Mouse (Mus musculus): ENCODE measurements around the gene Dusp1. TPM values are rescaled to one million over a fixed set of nuclear protein-coding genes. Genes with fewer than 3 reads are reported as not detected.

Dusp1 gene
- polyA plus RNA-seq, 1 experiment from 2014 or later = 27.3 TPM

DNA sequence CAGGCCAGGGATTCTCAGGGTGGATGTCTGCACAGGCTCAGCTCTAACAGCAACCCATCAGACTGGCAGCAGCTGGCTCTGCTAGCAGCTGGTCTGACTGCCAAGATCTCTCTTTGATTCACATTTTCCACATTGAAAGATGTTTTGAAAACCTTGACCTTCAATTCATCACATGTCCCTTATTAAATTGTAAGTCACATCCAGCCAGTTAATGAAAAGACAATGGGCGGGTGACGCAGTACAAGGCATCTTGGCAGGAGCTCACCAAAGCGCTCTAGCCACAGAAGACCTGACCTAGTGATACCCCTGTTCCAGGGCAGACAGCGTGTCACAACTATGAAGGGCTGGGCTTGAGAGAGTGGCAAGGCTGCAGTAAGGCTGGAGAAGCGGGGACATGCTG lies 20.4 kb upstream of the Dusp1 start:
- no peaks in the 10 kb centered on the region for H3K9me3 ChIP-seq (ENCODE audit: control insufficient read depth, low read length)
- WGBS = 88% methylated on average over 5 of the region's 5 CpGs
- peak; percentile 32 for DNase-seq (ENCODE audit: low spot score)
- no peaks in the 10 kb centered on the region for H3K27me3 ChIP-seq (replicated peaks; ENCODE audit: control insufficient read depth, insufficient read depth, low read length)
- H3K36me3 ChIP-seq (ENCODE audit: control insufficient read depth, insufficient read depth, low read length) = peaks cover 23% of the 10 kb centered on the region; the same call in 1 of the 2 replicates
- H3K4me2 ChIP-seq (ENCODE audit: low read depth, low read length) = no peak overlapping the region
- 0 out of 2 replicates have a peak, but pooled peaks cover 8% of the 10 kb centered on the region for H3K4me1 ChIP-seq (ENCODE audit: control insufficient read depth, insufficient read depth, low read length)
- no peak overlapping the region for H3K9ac ChIP-seq (ENCODE audit: low read depth, low read length)
- no peak for ATAC-seq (ENCODE audit: low read depth)
- no peak overlapping the region for H3K4me3 ChIP-seq (ENCODE audit: low read depth, low read length)
- no peak overlapping the region; the same call in 1 of the 2 replicates for H3K27ac ChIP-seq (replicated peaks; ENCODE audit: low read depth, low read length)

DNA sequence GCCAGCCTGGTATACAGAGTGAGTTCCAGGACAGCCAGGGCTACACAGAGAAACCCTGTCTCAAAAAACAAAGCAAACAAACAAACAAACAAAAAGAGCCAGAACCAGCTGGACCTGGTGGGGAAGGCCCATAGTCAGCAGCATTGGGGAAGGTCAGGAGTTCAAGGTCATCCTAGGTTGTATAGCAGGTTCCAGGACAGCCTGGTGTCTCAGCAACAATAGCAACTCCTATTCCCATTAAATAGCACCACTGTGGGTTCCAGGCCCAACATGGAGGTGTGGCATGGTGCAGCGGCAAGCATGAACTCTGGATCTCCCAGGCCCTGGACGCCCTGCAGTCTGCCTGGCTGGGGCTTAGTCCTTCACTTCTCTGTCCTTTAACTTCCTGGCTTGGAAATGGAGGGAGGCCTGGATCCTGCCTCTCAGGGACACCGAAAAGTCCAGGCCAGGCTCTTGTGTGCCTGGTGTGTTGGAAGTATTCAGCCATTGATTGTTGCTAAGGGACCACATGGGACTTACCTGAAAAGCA lies 19.0 kb upstream of the Dusp1 start:
- no peak for ATAC-seq (ENCODE audit: low read depth)
- no peak overlapping the region for H3K4me2 ChIP-seq (ENCODE audit: low read depth, low read length)
- H3K4me3 ChIP-seq (ENCODE audit: low read depth, low read length) = no peak overlapping the region
- H3K36me3 ChIP-seq (ENCODE audit: control insufficient read depth, insufficient read depth, low read length) = peaks cover 29% of the 10 kb centered on the region; the same call in 1 of the 2 replicates
- no peaks in the 10 kb centered on the region for H3K27me3 ChIP-seq (replicated peaks; ENCODE audit: control insufficient read depth, insufficient read depth, low read length)
- H3K27ac ChIP-seq (replicated peaks; ENCODE audit: low read depth, low read length) = no peak overlapping the region
- peaks cover 12% of the 10 kb centered on the region; the same call in 1 of the 2 replicates for H3K4me1 ChIP-seq (ENCODE audit: control insufficient read depth, insufficient read depth, low read length)
- H3K9ac ChIP-seq (ENCODE audit: low read depth, low read length) = no peak overlapping the region
- WGBS = 94% methylated on average over 3 of the region's 3 CpGs
- no peaks in the 10 kb centered on the region for H3K9me3 ChIP-seq (ENCODE audit: control insufficient read depth, low read length)
- DNase-seq (ENCODE audit: low spot score) = no peak

DNA sequence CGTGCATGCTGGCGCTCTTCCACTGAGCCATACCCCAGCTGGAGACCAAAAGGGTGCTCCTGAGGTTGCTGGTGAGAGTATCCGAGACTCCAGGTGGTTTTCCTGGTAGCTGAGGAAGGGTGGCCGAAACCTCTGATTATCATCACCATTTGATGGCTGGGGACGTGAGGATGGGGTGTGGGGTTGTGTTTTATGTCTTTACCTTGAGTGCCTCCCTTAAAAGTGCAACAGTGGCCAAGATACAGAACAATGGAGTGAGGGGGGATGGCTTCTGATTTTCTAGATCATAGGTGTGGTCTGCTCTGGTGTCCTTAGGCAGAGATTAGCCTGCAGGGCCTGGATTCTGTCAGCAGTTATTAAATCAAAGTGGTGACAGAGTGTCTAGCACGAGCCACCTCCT lies 17.5 kb upstream of the Dusp1 start:
- ATAC-seq (ENCODE audit: low read depth) = no peak
- DNase-seq (ENCODE audit: low spot score) = no peak
- no peaks in the 10 kb centered on the region for H3K27me3 ChIP-seq (replicated peaks; ENCODE audit: control insufficient read depth, insufficient read depth, low read length)
- no peak overlapping the region for H3K27ac ChIP-seq (replicated peaks; ENCODE audit: low read depth, low read length)
- H3K36me3 ChIP-seq (ENCODE audit: control insufficient read depth, insufficient read depth, low read length) = peaks cover 30% of the 10 kb centered on the region; the same call in 1 of the 2 replicates
- no peak overlapping the region for H3K4me3 ChIP-seq (ENCODE audit: low read depth, low read length)
- no peak overlapping the region for H3K9ac ChIP-seq (ENCODE audit: low read depth, low read length)
- no peak overlapping the region for H3K4me2 ChIP-seq (ENCODE audit: low read depth, low read length)
- no peaks in the 10 kb centered on the region for H3K9me3 ChIP-seq (ENCODE audit: control insufficient read depth, low read length)
- WGBS = 86% methylated on average over 6 of the region's 6 CpGs
- peaks cover 10% of the 10 kb centered on the region; the same call in 1 of the 2 replicates for H3K4me1 ChIP-seq (ENCODE audit: control insufficient read depth, insufficient read depth, low read length)

DNA sequence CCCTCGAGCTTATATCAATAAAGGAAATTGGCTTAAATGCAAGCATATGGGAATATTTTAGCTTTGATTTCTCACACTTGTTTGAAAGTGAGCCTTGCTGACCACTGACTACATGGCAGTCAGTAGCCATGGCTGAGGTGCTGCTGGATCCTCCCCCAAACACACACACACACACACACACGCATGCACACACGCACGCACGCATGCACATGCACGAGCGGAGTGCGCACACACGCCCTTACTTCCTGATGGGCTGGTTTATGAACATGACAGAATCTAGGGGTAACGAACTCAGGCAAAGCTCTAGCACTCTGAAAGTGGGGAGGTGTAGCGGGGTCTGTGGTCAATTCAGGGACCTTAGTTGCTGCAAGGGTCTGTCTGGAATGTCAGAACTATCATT lies 16.8 kb upstream of the Dusp1 start:
- no peak for ATAC-seq (ENCODE audit: low read depth)
- H3K4me2 ChIP-seq (ENCODE audit: low read depth, low read length) = no peak overlapping the region
- H3K27me3 ChIP-seq (replicated peaks; ENCODE audit: control insufficient read depth, insufficient read depth, low read length) = no peaks in the 10 kb centered on the region
- H3K9ac ChIP-seq (ENCODE audit: low read depth, low read length) = no peak overlapping the region
- peaks cover 7% of the 10 kb centered on the region; the same call in 1 of the 2 replicates for H3K4me1 ChIP-seq (ENCODE audit: control insufficient read depth, insufficient read depth, low read length)
- no peak for DNase-seq (ENCODE audit: low spot score)
- H3K4me3 ChIP-seq (ENCODE audit: low read depth, low read length) = no peak overlapping the region
- peaks cover 30% of the 10 kb centered on the region; the same call in 1 of the 2 replicates for H3K36me3 ChIP-seq (ENCODE audit: control insufficient read depth, insufficient read depth, low read length)
- WGBS = 88% methylated on average over 11 of the region's 11 CpGs
- no peak overlapping the region for H3K27ac ChIP-seq (replicated peaks; ENCODE audit: low read depth, low read length)
- no peaks in the 10 kb centered on the region for H3K9me3 ChIP-seq (ENCODE audit: control insufficient read depth, low read length)

DNA sequence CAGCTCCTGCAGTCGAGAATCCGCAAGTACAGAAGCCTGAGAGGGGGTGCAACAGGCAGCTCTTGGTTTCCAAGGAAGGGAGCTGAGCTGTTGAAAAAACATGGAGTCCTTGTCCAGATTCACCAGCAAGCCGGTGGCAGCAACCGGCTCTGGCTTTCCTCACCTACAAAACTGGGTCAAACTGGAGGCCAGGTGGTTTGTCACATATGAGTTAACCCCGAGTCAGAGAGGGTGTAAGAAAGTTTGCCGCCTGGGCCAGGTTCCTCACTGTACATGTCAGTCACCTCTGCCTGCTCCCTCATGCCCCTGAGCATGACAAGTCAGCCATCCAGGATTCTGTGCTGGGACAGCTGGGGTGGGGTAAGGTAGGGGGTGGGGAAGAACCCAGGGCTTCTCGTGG lies 16.2 kb upstream of the Dusp1 start:
- no peaks in the 10 kb centered on the region for H3K27me3 ChIP-seq (replicated peaks; ENCODE audit: control insufficient read depth, insufficient read depth, low read length)
- ATAC-seq (ENCODE audit: low read depth) (no peak), DNase-seq (ENCODE audit: low spot score) (no peak)
- peaks cover 25% of the 10 kb centered on the region; the same call in 1 of the 2 replicates for H3K36me3 ChIP-seq (ENCODE audit: control insufficient read depth, insufficient read depth, low read length)
- H3K4me1 ChIP-seq (ENCODE audit: control insufficient read depth, insufficient read depth, low read length) = peaks cover 7% of the 10 kb centered on the region; the same call in 1 of the 2 replicates
- H3K9ac ChIP-seq (ENCODE audit: low read depth, low read length) = no peak overlapping the region
- no peak overlapping the region for H3K4me2 ChIP-seq (ENCODE audit: low read depth, low read length)
- no peak overlapping the region for H3K27ac ChIP-seq (replicated peaks; ENCODE audit: low read depth, low read length)
- 86% methylated on average over 5 of the region's 7 CpGs for WGBS
- no peak overlapping the region for H3K4me3 ChIP-seq (ENCODE audit: low read depth, low read length)
- no peaks in the 10 kb centered on the region for H3K9me3 ChIP-seq (ENCODE audit: control insufficient read depth, low read length)

DNA sequence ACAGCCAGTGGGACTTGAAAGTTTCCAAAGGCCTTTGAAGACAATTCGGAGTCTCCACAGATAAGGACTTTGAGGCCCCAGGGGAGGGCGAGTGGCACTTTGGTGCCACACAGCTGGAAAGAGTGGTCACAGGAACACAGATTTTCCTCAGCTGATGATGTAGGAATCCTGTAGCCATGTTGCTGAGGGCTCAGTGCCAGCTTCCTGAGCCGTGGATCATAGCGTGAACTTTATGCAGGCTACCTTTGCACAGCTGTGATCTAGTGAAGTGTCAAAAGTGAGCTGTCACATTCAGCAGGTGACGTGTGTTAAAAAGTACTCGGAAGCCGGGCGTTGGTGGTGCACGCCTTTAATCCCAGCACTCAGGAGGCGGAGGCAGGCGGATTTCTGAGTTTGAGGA lies 15.4 kb upstream of the Dusp1 start:
- 81% methylated on average over 11 of the region's 11 CpGs for WGBS

DNA sequence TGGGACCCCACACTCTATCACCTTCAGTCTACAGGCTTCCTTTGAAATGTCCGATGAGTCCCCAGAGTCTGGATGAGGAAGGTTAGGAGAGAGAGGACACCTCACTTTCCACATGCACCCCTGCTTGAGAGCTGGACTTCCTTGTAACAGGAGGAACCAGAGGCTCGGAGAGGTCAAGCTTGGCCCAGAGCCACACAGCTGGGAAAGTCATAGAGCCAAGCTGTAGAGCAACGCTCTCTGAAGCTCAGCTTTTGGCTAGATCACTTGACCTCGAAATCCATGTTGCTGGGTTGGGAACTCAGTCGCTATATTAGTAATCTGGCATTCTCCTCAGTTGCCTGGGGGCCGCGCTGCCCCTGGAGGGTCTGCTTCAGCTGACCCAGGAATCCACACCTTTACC lies 14.9 kb upstream of the Dusp1 start:
- Histone ChIP-seq H3K27ac (replicated peaks; ENCODE audit: low read depth, low read length) (no peak overlapping the region), H3K36me3 (ENCODE audit: control insufficient read depth, insufficient read depth, low read length) (peaks cover 22% of the 10 kb centered on the region; the same call in 1 of the 2 replicates), H3K4me2 (ENCODE audit: low read depth, low read length) (no peak overlapping the region), H3K9ac (ENCODE audit: low read depth, low read length) (no peak overlapping the region), H3K9me3 (ENCODE audit: control insufficient read depth, low read length) (no peaks in the 10 kb centered on the region), H3K27me3 (replicated peaks; ENCODE audit: control insufficient read depth, insufficient read depth, low read length) (no peaks in the 10 kb centered on the region), H3K4me3 (ENCODE audit: low read depth, low read length) (no peak overlapping the region), H3K4me1 (ENCODE audit: control insufficient read depth, insufficient read depth, low read length) (peaks cover 4% of the 10 kb centered on the region; the same call in 1 of the 2 replicates)
- WGBS = 69% methylated on average over 7 of the region's 7 CpGs
- ATAC-seq (ENCODE audit: low read depth) (no peak), DNase-seq (ENCODE audit: low spot score) (peak; percentile 27)

More for the DNA sequence above, 15.4 kb upstream of the Dusp1 start:
- DNase-seq (ENCODE audit: low spot score) (no peak), ATAC-seq (ENCODE audit: low read depth) (no peak)
- no peak overlapping the region for H3K4me2 ChIP-seq (ENCODE audit: low read depth, low read length)
- no peaks in the 10 kb centered on the region for H3K27me3 ChIP-seq (replicated peaks; ENCODE audit: control insufficient read depth, insufficient read depth, low read length)
- no peak overlapping the region for H3K4me3 ChIP-seq (ENCODE audit: low read depth, low read length)
- no peaks in the 10 kb centered on the region for H3K9me3 ChIP-seq (ENCODE audit: control insufficient read depth, low read length)
- no peak overlapping the region for H3K27ac ChIP-seq (replicated peaks; ENCODE audit: low read depth, low read length)
- H3K4me1 ChIP-seq (ENCODE audit: control insufficient read depth, insufficient read depth, low read length) = peaks cover 7% of the 10 kb centered on the region; the same call in 1 of the 2 replicates
- no peak overlapping the region for H3K9ac ChIP-seq (ENCODE audit: low read depth, low read length)
- H3K36me3 ChIP-seq (ENCODE audit: control insufficient read depth, insufficient read depth, low read length) = peaks cover 22% of the 10 kb centered on the region; the same call in 1 of the 2 replicates

DNA sequence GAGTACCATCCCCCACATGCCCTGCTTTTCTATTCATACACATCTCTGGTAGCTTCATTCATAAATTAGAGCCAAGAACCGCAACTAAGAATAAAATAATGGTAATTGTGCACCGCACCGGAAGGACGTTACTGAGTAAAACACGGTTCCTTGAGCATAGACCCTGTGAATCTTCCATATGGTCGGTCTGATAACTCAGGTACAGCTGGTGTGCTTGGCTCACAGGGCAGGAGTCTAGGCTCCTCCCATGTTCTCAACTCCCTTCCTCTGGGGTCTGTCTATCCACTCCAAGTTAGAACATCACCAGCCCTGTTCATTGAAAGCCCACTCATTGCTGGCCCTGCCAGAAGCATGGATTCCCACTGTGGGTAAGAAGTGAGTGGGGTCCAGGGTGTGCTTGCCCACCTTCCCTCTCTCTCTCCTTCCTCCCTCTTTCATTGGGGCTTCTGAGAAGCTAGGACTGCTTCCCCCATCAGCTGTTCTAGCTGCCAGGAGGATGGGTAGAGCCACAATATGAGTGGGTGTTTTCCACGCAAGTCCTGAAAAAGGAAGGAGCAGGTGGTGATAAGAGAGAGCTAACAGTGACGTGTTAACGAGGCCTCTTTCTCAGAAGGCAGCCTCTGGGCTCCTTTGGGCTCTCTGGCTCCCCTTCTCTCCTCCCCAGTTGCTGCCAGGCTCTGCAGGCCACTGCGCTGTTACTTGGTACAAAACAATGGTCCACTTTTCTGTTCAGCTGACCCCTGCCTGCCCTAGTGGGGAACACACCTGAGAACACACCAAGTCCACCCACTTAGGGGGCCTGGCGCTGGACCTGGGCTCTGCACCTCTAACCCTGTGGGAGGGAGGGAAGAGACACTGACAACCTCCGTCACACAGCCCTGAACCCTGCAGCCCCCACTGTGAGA lies 14.1 kb upstream of the Dusp1 start:
- H3K27ac ChIP-seq (replicated peaks; ENCODE audit: low read depth, low read length) = no peak overlapping the region; the same call in 1 of the 2 replicates
- DNase-seq (ENCODE audit: low spot score) (no peak), ATAC-seq (ENCODE audit: low read depth) (no peak)
- WGBS = 79% methylated on average over 12 of the region's 12 CpGs
- no peaks in the 10 kb centered on the region for H3K27me3 ChIP-seq (replicated peaks; ENCODE audit: control insufficient read depth, insufficient read depth, low read length)
- peaks cover 4% of the 10 kb centered on the region; the same call in 1 of the 2 replicates for H3K4me1 ChIP-seq (ENCODE audit: control insufficient read depth, insufficient read depth, low read length)
- H3K36me3 ChIP-seq (ENCODE audit: control insufficient read depth, insufficient read depth, low read length) = peaks cover 22% of the 10 kb centered on the region
- no peak overlapping the region for H3K9ac ChIP-seq (ENCODE audit: low read depth, low read length)
- no peaks in the 10 kb centered on the region for H3K9me3 ChIP-seq (ENCODE audit: control insufficient read depth, low read length)
- no peak overlapping the region for H3K4me3 ChIP-seq (ENCODE audit: low read depth, low read length)
- no peak overlapping the region for H3K4me2 ChIP-seq (ENCODE audit: low read depth, low read length)
